Mouse (Mus musculus): ENCODE results near the gene Ascc3. TPM values are rescaled to one million over a fixed set of nuclear protein-coding genes. Genes with fewer than 3 reads are reported as not detected.

The Ascc3 gene
- polyA plus RNA-seq (2012; rRNA removed): 16.1 and 18.0 TPM in 2 replicates

DNA sequence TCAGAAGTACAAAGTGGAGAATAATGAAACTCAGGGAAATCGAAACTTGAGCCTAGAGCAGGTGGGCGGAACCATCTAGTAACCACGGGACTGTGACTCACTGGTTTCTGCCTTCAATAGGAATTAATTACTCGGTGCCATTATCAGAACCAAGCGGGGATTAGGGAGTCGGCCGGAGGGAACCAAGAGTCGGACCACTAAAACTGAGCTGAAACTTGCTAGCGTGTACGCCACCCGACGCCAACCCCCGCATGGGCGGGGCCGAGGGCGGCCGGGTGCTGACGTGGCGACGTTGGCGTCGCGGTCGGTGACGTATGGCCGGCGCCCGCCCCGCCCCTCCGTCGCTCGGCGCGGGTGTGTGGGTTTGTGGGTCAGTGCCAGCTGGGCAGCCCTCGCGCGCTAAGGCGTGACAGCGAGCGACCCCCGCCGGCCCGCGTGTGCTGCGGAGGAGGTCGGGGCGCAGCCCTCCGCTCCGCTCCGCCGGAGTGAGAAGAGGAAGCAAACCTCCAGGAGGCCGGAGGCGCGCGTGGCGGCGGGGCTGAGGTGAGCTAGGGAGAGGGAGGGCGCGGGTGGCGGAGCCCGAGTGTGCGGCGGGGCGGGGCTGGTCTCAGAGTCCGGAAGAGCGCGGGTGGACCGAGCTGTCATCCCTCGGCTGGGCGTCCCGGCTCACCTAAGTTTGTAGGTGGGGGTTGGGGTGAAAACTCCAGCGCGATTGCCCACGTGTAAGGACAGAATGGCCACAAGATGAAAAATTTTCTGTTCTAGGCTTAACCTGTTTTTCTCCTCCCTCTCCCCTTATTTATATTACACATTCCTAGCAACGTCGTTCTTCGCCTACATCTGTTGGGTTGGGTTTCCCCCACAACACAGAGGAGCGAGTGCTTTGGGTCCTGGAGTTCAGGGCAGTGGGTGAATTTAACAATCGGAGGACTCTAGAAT lies at the start of gene Ascc3:
Gene Ascc3, plus strand, starts transcription at position 315 of the 939 bp plus-strand sequence.
- DNase-seq: peak; percentile 90 to 94
- peak within 1 kb of the TSS; percentile 95 for H3K27ac ChIP-seq (ENCODE audit: insufficient read depth, low read length)
- no peaks in the 10 kb centered on the region for H3K27me3 ChIP-seq (ENCODE audit: control insufficient read depth, insufficient read depth, low read length)
- no peak for TF ChIP-seq CTCF (IDR thresholded peaks at IDR 0.05; ENCODE audit: borderline replicate concordance, insufficient read depth, low read depth, low read length)
- peak; percentile 68 for TF ChIP-seq POLR2A (IDR thresholded peaks at IDR 0.05; ENCODE audit: borderline replicate concordance, insufficient read depth, low read length)
- peak within 1 kb of the TSS; percentile 94 for H3K4me3 ChIP-seq (replicated peaks; ENCODE audit: insufficient read depth, low read depth, low read length)
- WGBS: under 1% methylated on average over 79 of the region's 79 CpGs
- no peaks in the 10 kb centered on the region for H3K4me1 ChIP-seq (ENCODE audit: control insufficient read depth, insufficient read depth, low read length)

DNA sequence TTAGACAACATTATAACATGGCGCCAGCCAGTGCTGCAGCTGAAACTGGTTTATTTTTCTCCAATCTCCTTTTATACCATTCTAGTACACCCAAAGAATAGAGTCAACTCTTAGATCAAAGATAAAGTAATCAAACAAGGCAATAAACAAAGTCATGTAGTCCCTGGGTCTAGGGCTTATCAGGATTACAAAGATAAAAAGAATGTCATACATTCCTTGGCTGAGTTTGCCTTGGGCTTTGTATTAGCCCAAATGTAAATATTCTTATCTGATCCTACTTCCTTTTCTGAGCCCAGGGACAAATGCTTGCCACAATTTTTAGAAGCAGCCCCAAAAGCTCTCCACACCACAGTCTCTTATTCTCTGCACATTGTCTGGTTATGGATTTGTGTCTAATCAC lies 7.7 kb upstream of the Ascc3 start:
- TF ChIP-seq POLR2A (IDR thresholded peaks at IDR 0.05; ENCODE audit: borderline replicate concordance, insufficient read depth, low read length): no peak
- no peak for TF ChIP-seq CTCF (IDR thresholded peaks at IDR 0.05; ENCODE audit: borderline replicate concordance, insufficient read depth, low read depth, low read length)
- Histone ChIP-seq H3K4me1 (ENCODE audit: control insufficient read depth, insufficient read depth, low read length) (no peaks in the 10 kb centered on the region), H3K27ac (ENCODE audit: insufficient read depth, low read length) (no peak overlapping the region), H3K27me3 (ENCODE audit: control insufficient read depth, insufficient read depth, low read length) (no peaks in the 10 kb centered on the region), H3K4me3 (replicated peaks; ENCODE audit: insufficient read depth, low read depth, low read length) (no peak overlapping the region)
- DNase-seq: no peak
- 95% methylated on average over 1 of the region's 1 CpGs for WGBS

DNA sequence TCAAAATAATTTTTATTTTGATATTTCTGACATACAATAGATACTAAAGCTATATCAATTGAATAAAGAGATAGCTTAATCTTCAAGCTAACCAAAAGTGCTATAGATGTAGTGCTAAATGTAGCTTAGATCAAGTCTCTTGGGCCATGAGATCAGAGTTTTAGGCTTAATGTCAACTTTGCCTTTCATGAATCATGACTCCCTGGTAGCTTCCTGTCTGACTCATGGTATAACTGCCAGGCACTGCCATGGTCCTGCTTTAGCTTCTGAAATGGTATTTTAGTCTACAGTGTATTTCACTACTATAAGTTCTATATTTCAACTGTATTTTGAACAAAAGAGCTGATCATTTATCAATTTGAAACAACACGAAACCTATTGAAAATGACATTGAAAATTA lies 5.9 kb upstream of the Ascc3 start:
- Histone ChIP-seq H3K27ac (ENCODE audit: insufficient read depth, low read length) (no peak overlapping the region), H3K4me3 (replicated peaks; ENCODE audit: insufficient read depth, low read depth, low read length) (no peak overlapping the region), H3K4me1 (ENCODE audit: control insufficient read depth, insufficient read depth, low read length) (no peaks in the 10 kb centered on the region), H3K27me3 (ENCODE audit: control insufficient read depth, insufficient read depth, low read length) (no peaks in the 10 kb centered on the region)
- 87% methylated on average over 1 of the region's 1 CpGs for WGBS
- no peak for DNase-seq
- TF ChIP-seq POLR2A (IDR thresholded peaks at IDR 0.05; ENCODE audit: borderline replicate concordance, insufficient read depth, low read length): no peak
- no peak for TF ChIP-seq CTCF (IDR thresholded peaks at IDR 0.05; ENCODE audit: borderline replicate concordance, insufficient read depth, low read depth, low read length)

DNA sequence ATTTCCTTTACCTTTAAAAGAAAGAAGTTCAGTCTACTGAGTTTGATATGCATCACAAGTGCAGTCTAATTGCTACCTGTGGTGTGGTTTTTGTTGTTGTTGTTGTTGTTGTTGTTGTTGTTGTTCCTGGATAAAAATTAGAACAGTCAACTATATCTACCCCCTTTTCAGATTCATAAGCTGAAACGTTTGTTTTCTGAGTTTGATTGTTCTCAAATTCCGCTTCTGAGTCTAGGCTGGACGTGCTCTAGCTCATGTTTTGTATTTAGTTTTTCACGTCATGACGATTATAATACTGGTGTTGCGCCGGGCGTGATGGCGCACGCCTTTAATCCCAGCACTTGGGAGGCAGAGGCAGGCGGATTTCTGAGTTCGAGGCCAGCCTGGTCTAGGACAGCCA lies 902 bp downstream of the Ascc3 start:
- DNase-seq: no peak
- Histone ChIP-seq H3K27ac (ENCODE audit: insufficient read depth, low read length) (no peak overlapping the region), H3K27me3 (ENCODE audit: control insufficient read depth, insufficient read depth, low read length) (no peaks in the 10 kb centered on the region), H3K4me1 (ENCODE audit: control insufficient read depth, insufficient read depth, low read length) (no peaks in the 10 kb centered on the region), H3K4me3 (replicated peaks; ENCODE audit: insufficient read depth, low read depth, low read length) (peak overlapping the region; percentile 94)
- 66% methylated on average over 12 of the region's 12 CpGs for WGBS
- TF ChIP-seq POLR2A (IDR thresholded peaks at IDR 0.05; ENCODE audit: borderline replicate concordance, insufficient read depth, low read length) (no peak), CTCF (IDR thresholded peaks at IDR 0.05; ENCODE audit: borderline replicate concordance, insufficient read depth, low read depth, low read length) (no peak)

DNA sequence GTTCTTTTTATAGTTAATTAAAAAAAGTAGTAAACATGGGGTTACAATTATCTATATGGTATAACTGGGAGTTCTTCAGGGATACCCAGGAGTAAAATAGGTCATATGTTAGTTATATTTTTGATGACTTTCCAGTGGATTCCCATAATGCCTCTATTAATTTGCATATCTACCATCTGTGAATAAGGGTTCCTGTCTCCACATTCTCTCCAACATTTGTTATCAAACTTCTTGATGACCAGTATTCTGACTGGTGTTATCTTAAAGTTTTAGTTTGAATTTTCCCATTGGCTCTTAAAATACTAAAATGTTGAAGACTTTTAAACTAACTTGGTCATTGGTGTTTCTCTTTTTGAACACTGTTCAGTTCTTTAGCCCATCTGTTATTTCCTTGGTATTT lies 2.9 kb downstream of the Ascc3 start:
- Histone ChIP-seq H3K27me3 (ENCODE audit: control insufficient read depth, insufficient read depth, low read length) (no peaks in the 10 kb centered on the region), H3K27ac (ENCODE audit: insufficient read depth, low read length) (no peak overlapping the region), H3K4me1 (ENCODE audit: control insufficient read depth, insufficient read depth, low read length) (no peaks in the 10 kb centered on the region), H3K4me3 (replicated peaks; ENCODE audit: insufficient read depth, low read depth, low read length) (no peak overlapping the region)
- DNase-seq: no peak
- TF ChIP-seq POLR2A (IDR thresholded peaks at IDR 0.05; ENCODE audit: borderline replicate concordance, insufficient read depth, low read length): no peak
- no peak for TF ChIP-seq CTCF (IDR thresholded peaks at IDR 0.05; ENCODE audit: borderline replicate concordance, insufficient read depth, low read depth, low read length)

DNA sequence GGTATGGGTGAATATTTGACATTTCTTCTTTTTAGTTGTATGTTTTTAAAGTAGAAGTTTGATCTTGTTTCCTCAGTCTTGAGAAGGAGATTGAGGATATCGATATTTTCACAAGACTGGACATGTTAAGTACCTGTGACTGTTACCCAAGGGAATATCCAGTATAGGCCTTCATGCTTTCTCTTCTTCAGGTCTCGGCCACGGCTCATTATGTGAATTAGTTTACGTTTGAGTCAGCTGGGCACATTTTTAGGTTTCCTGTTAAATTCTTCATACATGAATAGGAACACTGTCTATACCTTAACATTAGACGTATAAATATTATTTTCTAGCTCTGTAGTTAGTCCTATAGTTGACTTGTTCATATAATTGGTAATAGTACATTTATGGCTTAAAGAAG lies 12.4 kb downstream of the Ascc3 start:
- Histone ChIP-seq H3K4me3 (replicated peaks; ENCODE audit: insufficient read depth, low read depth, low read length) (no peak overlapping the region), H3K4me1 (ENCODE audit: control insufficient read depth, insufficient read depth, low read length) (no peaks in the 10 kb centered on the region), H3K27ac (ENCODE audit: insufficient read depth, low read length) (no peak overlapping the region), H3K27me3 (ENCODE audit: control insufficient read depth, insufficient read depth, low read length) (no peaks in the 10 kb centered on the region)
- DNase-seq: no peak
- TF ChIP-seq POLR2A (IDR thresholded peaks at IDR 0.05; ENCODE audit: borderline replicate concordance, insufficient read depth, low read length) (no peak), CTCF (IDR thresholded peaks at IDR 0.05; ENCODE audit: borderline replicate concordance, insufficient read depth, low read depth, low read length) (no peak)
- 95% methylated on average over 5 of the region's 5 CpGs for WGBS

DNA sequence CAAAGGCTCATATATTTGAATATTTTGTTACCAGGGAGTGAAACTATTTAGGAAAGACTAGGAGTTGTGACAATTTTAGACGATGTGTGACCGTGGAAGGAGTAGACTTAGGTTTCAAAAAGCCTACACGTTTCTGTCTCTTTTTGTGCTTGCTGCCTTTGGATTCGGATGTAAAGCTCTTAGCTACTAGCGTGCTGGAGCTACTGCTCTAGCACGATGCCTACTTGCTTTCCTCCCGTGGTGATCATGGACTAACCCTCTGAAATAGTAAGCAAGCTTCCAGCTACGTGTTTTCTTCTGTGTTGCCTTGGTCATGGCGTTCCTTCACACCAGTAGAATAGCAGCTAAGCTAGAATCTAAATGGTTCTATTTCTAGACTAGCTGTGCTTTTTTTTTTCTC lies 21.4 kb downstream of the Ascc3 start:
- 94% methylated on average over 9 of the region's 9 CpGs for WGBS
- H3K27ac ChIP-seq (ENCODE audit: insufficient read depth, low read length): no peak overlapping the region
- no peak overlapping the region for H3K4me3 ChIP-seq (replicated peaks; ENCODE audit: insufficient read depth, low read depth, low read length)
- H3K4me1 ChIP-seq (ENCODE audit: control insufficient read depth, insufficient read depth, low read length): no peaks in the 10 kb centered on the region
- DNase-seq: no peak
- no peaks in the 10 kb centered on the region for H3K27me3 ChIP-seq (ENCODE audit: control insufficient read depth, insufficient read depth, low read length)
- no peak for TF ChIP-seq CTCF (IDR thresholded peaks at IDR 0.05; ENCODE audit: borderline replicate concordance, insufficient read depth, low read depth, low read length)
- no peak for TF ChIP-seq POLR2A (IDR thresholded peaks at IDR 0.05; ENCODE audit: borderline replicate concordance, insufficient read depth, low read length)

DNA sequence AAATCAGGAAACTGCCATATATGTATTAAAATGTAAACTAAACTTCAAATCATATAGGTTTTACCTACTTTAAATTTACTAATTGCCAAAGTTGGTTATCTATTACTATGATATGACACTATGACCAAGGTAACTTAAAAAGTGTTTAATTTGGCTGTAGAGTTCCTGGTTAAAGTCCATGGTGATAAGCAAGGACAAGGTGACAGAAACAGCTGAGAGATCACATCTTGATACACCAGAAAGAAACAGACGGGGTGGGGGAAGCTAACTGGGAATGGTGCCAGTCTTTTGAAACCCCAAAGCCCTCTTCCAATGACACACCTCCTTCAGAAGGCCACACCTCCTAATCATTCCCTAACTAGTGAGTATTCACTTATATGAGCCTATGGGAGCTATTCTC lies 33.4 kb downstream of the Ascc3 start:
- WGBS: 24% methylated on average over 1 of the region's 1 CpGs
- DNase-seq: no peak
- no peak overlapping the region for H3K27ac ChIP-seq (ENCODE audit: insufficient read depth, low read length)
- no peaks in the 10 kb centered on the region for H3K4me1 ChIP-seq (ENCODE audit: control insufficient read depth, insufficient read depth, low read length)
- TF ChIP-seq CTCF (IDR thresholded peaks at IDR 0.05; ENCODE audit: borderline replicate concordance, insufficient read depth, low read depth, low read length): no peak
- TF ChIP-seq POLR2A (IDR thresholded peaks at IDR 0.05; ENCODE audit: borderline replicate concordance, insufficient read depth, low read length): no peak
- H3K27me3 ChIP-seq (ENCODE audit: control insufficient read depth, insufficient read depth, low read length): no peaks in the 10 kb centered on the region
- H3K4me3 ChIP-seq (replicated peaks; ENCODE audit: insufficient read depth, low read depth, low read length): no peak overlapping the region

Data from cerebellum, adult 2 months (tissue).